Mouse (Mus musculus): ENCODE data around the gene Armc9.

DNA sequence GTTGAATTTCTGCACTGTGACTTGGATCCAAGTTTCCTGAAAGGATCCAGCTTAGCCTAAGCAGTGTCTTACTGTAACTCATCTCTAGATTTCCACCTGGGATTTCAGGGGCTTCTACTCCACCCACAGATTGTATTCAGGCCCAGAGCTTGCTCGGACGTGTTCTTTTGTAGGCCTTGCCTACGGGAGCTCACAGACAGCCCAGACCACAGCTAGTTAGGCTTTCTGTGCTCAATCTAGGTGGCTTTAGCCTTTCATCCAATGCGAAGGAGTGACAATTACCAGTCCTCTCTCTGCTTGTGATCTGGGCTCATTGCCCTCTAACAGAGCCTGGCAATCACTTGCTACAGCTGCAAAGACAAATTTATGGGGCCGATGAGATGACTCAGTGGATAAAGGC, 8.3 kb upstream of the Armc9 start:
- no peak for TF ChIP-seq EP300 (IDR thresholded peaks at IDR 0.05; ENCODE audit: low read depth)
- no peak for TF ChIP-seq CTCF (IDR thresholded peaks at IDR 0.05; ENCODE audit: low read depth)
